Mouse (Mus musculus): Measurements from ENCODE around the gene Agbl3.

Gene Agbl3

DNA sequence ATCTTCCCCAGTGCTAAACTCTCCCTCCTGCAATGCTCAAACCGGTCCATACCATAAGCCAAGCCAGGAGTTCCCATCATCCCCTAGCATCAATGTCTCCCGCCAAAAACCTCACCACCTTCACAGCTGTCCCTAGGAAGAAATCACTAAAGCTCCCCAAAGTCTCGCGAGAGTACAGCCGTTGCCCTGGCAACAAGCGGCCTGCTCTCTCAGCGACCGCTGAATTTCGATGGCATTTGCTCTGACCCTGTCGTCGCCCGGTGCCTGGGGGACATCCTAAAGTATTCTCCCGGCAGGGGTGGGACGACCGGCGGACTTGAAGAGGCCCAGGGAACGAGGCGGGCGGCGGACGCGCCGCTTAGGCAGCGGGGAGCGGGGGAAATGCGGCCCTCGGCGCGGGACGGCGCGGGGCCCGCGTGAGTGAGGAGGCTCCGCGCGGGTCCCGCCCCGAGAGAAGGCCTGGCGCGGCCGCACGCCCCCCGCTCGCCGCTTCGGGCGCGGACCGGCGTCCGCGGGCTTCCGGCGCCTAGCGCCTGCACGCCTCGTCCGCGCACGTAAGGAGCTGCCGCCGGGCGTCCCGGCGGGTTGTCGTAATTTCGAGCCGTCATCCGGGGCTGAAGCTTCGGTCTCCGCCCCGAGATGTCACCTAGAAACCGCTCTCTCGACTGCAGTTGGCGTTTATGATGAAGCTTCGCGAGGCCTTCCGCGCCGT is at the start of gene Agbl3:
Gene Agbl3 (plus strand): TSS at position 202 of the 712 bp plus-strand sequence.
- DNase-seq, result peak; percentile 95

DNA sequence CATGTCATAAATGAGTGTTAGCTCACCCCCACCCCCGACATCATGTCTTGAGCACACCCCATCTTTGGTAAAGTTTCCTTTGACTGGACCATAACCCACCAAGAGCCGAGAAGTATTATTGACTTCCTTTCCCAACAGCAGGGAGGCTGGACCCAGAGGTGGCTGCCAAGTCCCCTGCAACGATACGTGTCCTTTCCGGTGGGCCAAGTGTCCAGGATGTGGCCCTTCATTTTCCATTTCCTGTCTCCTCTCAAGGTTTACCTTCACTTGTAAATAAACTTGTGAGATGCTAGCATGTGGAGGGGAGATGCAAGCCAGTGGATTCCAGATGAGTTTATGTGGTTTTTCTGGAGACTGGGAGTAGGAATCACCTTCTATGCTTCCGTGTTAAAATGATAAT is 49.2 kb upstream of the Agbl3 start:
- peak; percentile 35 for DNase-seq

GRCm38 (mm10) chr6:34731529-34731928 is 48.7 kb upstream of the Agbl3 start:
- DNase-seq, result no peak

GRCm38 (mm10) chr6:34734940-34735695 is 45.1 kb upstream of the Agbl3 start:
- no peak for DNase-seq

- no peak for DNase-seq
Measured at GRCm38 (mm10) chr6:34736934-34737333, 43.3 kb upstream of the Agbl3 start.

DNA sequence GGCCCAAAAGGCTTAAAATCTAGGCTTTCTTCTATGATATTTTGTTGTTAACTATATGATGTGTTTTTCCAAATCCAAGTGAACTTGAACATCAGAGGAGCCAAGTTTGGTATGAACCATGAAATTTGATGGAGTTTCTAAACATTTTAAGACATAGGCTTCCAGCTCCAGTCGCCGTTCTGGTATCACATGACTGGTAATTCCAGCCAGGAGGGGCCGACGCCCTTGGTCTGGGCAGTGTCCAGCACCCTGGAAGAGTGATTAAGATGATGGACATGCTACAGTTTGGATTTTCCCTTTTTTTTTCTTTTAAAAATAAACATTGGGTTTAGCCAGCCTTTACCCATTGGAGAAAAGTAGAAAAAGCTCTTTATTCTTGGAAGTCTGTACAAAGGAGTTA is 36.3 kb upstream of the Agbl3 start:
- DNase-seq, result no peak

DNA sequence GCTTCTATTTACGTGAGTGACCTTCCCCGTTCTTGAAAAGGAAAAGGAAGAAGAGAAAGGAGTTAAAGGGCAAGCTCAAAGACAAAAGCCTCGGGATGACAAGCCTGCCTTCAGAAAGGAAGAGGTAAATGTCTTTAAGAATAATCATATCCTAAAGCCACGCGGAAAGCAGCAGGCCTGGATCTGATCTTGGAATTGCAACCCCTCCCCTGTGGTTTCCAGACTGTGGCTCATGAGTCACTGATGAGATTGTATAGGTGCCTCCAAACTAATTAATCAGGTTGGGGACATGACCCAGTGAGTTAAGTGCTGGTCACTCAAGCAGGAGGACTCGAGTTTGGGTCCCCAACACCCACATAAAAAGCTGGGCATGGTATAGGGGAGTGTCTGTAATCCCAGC is 32.4 kb upstream of the Agbl3 start:
- no peak for DNase-seq

GRCm38 (mm10) chr6:34748566-34748965 is 31.7 kb upstream of the Agbl3 start:
- DNase-seq, result no peak

GRCm38 (mm10) chr6:34749526-34749925 is 30.7 kb upstream of the Agbl3 start:
- no peak for DNase-seq

GRCm38 (mm10) chr6:34750487-34751120 is 29.6 kb upstream of the Agbl3 start:
- DNase-seq, result no peak

DNA sequence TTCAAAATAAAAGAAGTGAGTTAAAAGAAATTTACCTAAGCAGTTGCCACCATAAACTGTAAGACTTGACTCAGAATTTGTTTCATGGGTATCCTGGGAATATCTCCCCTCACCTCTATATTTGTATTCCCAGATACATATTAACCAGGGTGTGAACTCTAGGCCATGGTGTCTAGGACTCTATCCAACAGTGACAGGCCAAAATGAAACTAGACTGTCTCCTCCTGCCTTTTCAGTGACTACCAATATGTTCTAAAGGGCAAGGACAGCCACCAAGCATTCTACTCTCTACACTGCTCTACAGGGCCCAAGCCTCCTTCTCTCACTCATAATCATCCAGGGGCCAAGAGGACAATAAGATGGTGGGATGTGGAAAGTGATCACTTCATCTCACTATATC is 28.6 kb upstream of the Agbl3 start:
- DNase-seq, result no peak

- peak; percentile 81 for DNase-seq
Measured at GRCm38 (mm10) chr6:34754448-34754847, 25.8 kb upstream of the Agbl3 start.

DNA sequence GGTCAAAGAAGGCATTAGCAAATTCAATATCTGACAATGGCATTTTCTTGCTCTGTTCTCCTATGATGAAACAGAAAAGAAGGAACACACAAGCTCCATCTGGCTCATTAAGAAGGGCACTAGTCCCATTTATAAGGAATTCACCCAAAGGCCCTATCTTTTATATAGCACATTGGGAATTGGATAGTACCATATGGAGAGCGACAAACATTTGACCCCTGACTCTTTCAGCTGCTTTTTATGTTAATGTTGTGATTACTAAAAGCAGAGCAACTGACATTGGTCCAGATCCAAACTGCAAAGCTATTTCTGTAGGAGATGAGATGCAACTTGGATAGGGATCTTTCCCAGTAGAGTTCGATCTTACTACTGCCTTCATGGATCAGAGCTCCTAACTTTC is 21.9 kb upstream of the Agbl3 start:
- DNase-seq, result no peak

DNA sequence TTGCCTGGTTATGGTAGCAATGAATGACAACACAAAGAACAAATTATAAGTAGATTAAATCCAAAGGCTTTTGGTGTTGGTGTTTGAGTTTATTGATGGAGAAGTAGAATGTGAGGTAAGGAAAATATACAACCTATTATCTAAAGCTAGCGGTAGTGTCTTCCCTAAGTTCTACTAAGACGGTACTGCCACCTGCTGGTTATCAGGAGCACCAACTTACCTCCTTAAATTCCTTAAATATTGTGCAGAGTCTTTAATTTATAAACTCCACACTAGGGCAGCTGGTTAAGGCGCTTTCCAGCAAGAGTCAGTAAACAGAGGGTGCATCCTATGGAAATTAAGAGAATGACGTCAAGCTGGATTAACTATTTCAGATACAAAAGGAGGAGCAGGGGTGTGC is 20.2 kb upstream of the Agbl3 start:
- peak; percentile 41 for DNase-seq

- DNase-seq, result no peak
Measured at GRCm38 (mm10) chr6:34765721-34766120, 14.5 kb upstream of the Agbl3 start.

- no peak for DNase-seq
Measured at GRCm38 (mm10) chr6:34769984-34770383, 10.2 kb upstream of the Agbl3 start.

- DNase-seq, result no peak
Measured at GRCm38 (mm10) chr6:34770491-34770890, 9.7 kb upstream of the Agbl3 start.

GRCm38 (mm10) chr6:34776396-34776795 is 3.8 kb upstream of the Agbl3 start:
- no peak for DNase-seq

DNA sequence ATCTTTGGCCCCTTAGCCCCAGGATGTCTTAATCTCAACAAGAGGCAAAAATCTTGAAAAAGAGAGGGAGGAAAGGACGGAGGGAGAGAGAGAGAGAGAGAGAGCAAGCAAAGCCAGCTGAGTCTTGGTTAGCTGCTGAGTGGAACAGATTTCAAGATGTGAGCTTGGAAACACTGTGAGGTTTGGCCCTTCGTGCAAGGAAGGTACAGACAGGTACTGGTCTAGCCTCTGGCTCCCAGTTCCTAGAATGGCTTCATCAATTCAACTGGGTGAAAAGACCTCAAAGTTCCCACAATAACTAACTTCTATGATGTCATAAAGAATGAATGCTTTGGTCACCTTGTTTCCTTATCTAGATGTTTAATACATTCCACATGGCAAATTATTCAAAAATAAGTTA is 3.1 kb upstream of the Agbl3 start:
- DNase-seq, result no peak

DNA sequence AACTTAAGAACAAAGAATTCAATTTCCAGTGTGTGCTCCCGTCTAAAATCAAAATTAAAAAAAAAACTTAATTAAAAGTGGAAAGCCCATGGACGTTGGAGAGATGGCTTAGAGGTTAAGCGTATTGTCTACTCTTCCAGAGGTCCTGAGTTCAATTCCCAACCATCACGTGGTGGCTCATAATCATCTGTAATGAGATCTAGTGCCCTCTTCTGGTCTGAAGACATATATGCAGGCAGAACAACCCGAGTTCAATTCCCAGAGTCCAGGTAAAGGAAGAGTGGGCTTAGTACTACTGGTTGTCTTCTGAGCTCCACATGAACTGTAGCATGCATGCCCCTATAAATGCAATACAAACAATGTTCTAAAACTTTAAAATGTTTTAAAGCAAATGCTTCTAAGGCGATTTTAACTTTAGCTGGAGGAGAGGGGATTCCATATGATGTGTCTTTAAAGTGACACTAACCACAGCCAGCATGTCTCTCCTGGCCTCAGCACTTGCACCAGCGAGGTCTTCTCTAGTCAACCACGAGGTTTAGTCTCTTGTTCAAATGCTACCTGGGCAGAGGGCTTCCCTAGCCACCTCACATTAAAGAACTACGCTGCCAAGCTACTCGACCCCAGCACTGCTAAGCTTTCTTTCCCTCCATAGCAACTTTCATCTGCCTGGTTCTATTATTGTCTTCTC is 2.1 kb upstream of the Agbl3 start:
- DNase-seq, result no peak

GRCm38 (mm10) chr6:34780943-34781289 is 684 bp downstream of the Agbl3 start:
- no peak for DNase-seq

DNA sequence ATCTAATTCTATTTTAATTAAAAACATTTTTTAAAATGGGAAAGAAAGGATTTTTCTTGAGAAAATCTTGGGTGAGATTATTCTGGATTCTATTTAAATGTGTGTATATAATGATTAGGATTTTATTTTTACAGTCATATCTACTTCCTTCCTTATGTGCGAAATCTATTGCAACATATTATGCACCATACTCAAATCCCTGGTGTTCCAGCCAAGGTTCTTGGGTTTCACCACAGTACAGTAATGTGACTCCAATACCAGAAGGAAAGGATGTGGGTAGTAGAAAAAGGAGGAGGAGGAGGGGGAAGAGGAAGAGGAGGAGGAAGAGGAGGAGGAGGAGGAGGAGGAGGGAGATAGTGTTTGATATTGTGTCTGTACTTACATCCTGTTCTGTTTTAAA is 2.3 kb downstream of the Agbl3 start:
- no peak for DNase-seq

DNA sequence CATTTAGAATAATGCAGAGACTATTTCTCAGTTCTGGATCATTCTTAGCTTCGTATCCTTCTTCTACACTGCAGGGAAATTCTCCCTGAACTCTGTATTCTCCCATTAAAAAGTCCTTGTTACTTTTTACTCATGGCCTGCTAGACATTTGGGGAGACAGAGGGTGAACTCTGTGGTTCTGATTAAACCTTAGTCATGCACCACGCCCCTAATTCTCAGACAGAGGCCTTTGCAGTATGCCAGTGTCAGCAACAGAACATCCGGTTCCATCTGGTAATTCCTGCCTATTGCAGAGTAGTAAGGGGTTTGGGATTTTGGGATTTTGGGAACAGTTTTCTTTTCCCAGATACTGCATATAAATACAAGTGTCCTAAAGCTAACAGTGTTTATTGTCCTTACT is 16.6 kb downstream of the Agbl3 start:
- DNase-seq, result no peak

GRCm38 (mm10) chr6:34797887-34798286 is 17.7 kb downstream of the Agbl3 start:
- no peak for DNase-seq
